Mouse (Mus musculus): Measurements from ENCODE around the gene Hmgn2. TPM values are rescaled to one million over a fixed set of nuclear protein-coding genes. Genes with fewer than 3 reads are reported as not detected.
A peak's percentile ranks its signal among the peaks of the same experiment; 100 is the strongest.

The Hmgn2 gene
- 3,172 and 3,245 TPM in 2 replicates for polyA plus RNA-seq (2014; fragmentation: Nextera tagmentation; extraction: Ambion mirVana)

DNA sequence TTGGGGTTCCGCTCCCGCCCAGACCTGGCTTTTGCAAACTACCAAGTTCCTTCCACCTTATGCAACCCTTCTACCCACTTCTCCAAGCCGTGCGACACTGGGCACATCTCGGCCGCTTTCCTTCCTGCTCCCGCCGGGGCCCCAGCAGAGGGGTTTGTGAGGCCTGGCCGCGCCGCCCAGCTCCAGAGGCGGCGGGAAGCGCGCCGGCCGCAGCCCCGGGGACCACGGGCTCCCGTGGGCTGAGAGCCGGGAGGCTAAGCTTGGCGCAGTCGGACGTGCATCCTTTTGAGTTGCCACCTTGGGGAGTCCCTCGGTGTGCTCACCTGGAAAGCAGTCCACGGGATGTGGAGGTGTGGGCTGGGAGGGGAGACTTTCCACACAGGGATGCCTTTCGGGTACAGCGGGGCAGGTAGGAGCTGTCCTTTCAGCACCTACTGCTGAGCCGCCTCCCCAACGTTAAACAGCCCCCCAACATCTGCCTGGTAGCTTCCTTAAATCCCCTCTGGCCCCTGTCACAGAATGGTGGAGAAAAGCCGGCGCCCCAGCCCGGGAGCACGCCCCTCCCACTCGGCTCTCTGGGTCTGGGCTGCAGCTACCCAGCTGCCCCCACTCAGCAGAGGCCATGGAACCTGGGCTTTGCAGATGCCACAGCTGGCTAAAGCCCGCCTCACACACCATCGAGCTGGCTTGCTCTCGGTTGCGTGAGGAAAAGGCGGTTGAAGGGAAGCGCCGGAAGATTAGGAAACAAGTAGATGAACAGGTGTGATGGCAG lies at the start of gene Hmgn2:
Gene Hmgn2 (minus strand): TSS at position 501 of the 772 bp plus-strand sequence.
- under 1% methylated on average over 41 of the region's 42 CpGs for WGBS
- Histone ChIP-seq H3K9me3 (ENCODE audit: control insufficient read depth, low read length) (no peaks in the 10 kb centered on the region), H3K27me3 (ENCODE audit: control insufficient read depth, insufficient read depth, low read length) (no peaks in the 10 kb centered on the region), H3K4me1 (ENCODE audit: control insufficient read depth, insufficient read depth, low read length) (peaks cover 25% of the 10 kb centered on the region), H3K36me3 (ENCODE audit: control insufficient read depth, insufficient read depth, low read length) (peaks cover 33% of the 10 kb centered on the region), H3K4me2 (replicated peaks; ENCODE audit: low read depth, low read length) (peak within 1 kb of the TSS; percentile 94), H3K9ac (ENCODE audit: low read depth, low read length) (peak within 1 kb of the TSS; percentile 98), H3K27ac (ENCODE audit: low read depth, low read length) (peak within 1 kb of the TSS; percentile 100), H3K4me3 (ENCODE audit: low read length) (peak within 1 kb of the TSS; percentile 80)
- ATAC-seq (ENCODE audit: low FRiP score, low TSS enrichment) = peak; percentile 66

GRCm38 (mm10) chr4:134017201-134017865 lies 48.9 kb upstream of the Hmgn2 start:
- peak overlapping the region; percentile 47 for H3K4me2 ChIP-seq (replicated peaks; ENCODE audit: low read depth, low read length)
- H3K36me3 ChIP-seq (ENCODE audit: control insufficient read depth, insufficient read depth, low read length) = no peaks in the 10 kb centered on the region
- peak overlapping the region; percentile 22; the same call in 1 of the 2 replicates for H3K4me3 ChIP-seq (ENCODE audit: low read length)
- peaks cover 31% of the 10 kb centered on the region for H3K4me1 ChIP-seq (ENCODE audit: control insufficient read depth, insufficient read depth, low read length)
- H3K9me3 ChIP-seq (ENCODE audit: control insufficient read depth, low read length) = no peaks in the 10 kb centered on the region
- ATAC-seq (ENCODE audit: low FRiP score, low TSS enrichment) = no peak
- peaks cover 21% of the 10 kb centered on the region for H3K27me3 ChIP-seq (ENCODE audit: control insufficient read depth, insufficient read depth, low read length)
- H3K27ac ChIP-seq (ENCODE audit: low read depth, low read length) = no peak overlapping the region
- H3K9ac ChIP-seq (ENCODE audit: low read depth, low read length) = no peak overlapping the region
- WGBS = 2% methylated on average over 21 of the region's 21 CpGs

DNA sequence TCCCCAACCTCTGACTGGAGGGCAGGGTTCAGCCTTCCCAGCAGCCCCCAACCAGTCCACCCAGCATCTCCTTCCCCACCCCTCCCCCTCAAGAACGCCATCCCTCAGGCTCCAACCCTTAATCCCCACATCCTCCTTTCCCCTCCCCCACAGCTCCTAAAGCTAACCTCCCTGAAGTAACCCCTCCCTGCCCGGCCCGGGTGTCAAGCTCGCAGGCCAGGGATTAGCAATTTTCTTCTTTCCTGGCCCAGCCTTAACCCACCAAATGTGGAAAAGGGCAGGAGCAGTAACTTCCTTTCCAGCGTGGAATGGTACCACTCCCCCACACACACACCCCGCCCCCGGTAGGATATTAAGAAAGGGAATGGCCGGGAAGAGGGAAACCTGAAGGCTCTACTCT lies 48.3 kb upstream of the Hmgn2 start:
- peaks cover 21% of the 10 kb centered on the region for H3K27me3 ChIP-seq (ENCODE audit: control insufficient read depth, insufficient read depth, low read length)
- WGBS = 3% methylated on average over 8 of the region's 8 CpGs
- no peak for ATAC-seq (ENCODE audit: low FRiP score, low TSS enrichment)
- no peak overlapping the region for H3K9ac ChIP-seq (ENCODE audit: low read depth, low read length)
- peak overlapping the region; percentile 17; the same call in 1 of the 2 replicates for H3K4me2 ChIP-seq (replicated peaks; ENCODE audit: low read depth, low read length)
- H3K4me1 ChIP-seq (ENCODE audit: control insufficient read depth, insufficient read depth, low read length) = peaks cover 37% of the 10 kb centered on the region
- no peak overlapping the region for H3K4me3 ChIP-seq (ENCODE audit: low read length)
- H3K36me3 ChIP-seq (ENCODE audit: control insufficient read depth, insufficient read depth, low read length) = no peaks in the 10 kb centered on the region
- no peak overlapping the region for H3K27ac ChIP-seq (ENCODE audit: low read depth, low read length)
- no peaks in the 10 kb centered on the region for H3K9me3 ChIP-seq (ENCODE audit: control insufficient read depth, low read length)

DNA sequence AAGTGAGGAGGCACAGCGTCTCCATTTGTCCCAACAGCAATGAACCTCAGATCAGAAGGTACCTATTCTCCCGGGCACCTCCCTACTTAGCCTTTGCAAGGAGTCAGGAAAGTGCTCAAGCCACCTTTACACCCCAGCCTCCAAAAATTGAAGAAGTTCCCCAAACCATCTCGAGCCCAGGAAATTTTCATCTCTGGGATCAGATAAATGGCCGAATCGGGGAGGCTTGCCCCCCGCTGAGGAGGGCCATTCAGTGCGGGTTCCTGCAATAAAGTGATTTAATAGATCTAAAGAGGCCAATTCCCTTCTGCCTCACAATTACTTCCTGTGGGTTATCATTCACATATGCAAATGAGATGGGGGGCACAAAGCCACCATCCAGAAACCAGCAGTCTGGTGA lies 47.8 kb upstream of the Hmgn2 start:
- H3K27ac ChIP-seq (ENCODE audit: low read depth, low read length) = no peak overlapping the region
- no peaks in the 10 kb centered on the region for H3K9me3 ChIP-seq (ENCODE audit: control insufficient read depth, low read length)
- ATAC-seq (ENCODE audit: low FRiP score, low TSS enrichment) = no peak
- H3K27me3 ChIP-seq (ENCODE audit: control insufficient read depth, insufficient read depth, low read length) = peaks cover 21% of the 10 kb centered on the region
- 11% methylated on average over 7 of the region's 7 CpGs for WGBS
- no peaks in the 10 kb centered on the region for H3K36me3 ChIP-seq (ENCODE audit: control insufficient read depth, insufficient read depth, low read length)
- peaks cover 42% of the 10 kb centered on the region for H3K4me1 ChIP-seq (ENCODE audit: control insufficient read depth, insufficient read depth, low read length)
- H3K4me2 ChIP-seq (replicated peaks; ENCODE audit: low read depth, low read length) = no peak overlapping the region
- H3K9ac ChIP-seq (ENCODE audit: low read depth, low read length) = no peak overlapping the region
- no peak overlapping the region for H3K4me3 ChIP-seq (ENCODE audit: low read length)

DNA sequence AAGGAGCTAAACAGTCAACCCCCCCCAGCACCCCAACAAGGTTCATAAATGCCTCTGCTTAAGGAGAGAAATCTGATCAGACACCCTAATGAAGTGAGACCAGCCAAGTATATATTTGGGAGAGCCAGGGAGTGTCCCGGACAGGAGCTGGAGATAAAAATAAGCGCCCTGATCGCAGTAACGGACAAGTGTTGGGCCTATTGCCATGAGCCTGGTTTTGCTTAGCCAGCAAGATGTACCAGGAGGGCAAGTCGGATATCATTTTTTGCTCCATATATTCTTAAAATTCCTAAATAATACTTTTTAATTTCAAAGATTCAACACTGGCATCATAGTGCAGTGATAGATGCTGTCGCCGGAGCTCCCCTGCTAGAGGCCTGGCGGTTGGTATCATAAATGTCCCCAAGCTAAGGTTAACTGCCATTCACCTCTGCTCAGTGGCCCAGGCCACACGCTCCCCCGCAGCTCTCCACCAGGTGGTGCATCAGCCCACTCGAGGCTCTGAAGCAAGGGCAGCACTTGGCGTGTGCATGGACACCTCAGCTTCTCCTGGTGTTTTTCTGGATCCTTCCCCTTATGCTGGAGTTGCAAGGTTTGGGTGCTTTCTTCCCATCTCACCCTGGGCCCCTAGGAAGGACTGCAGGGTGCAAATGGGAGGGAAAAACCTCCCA lies 44.5 kb upstream of the Hmgn2 start:
- Histone ChIP-seq H3K36me3 (ENCODE audit: control insufficient read depth, insufficient read depth, low read length) (no peaks in the 10 kb centered on the region), H3K4me2 (replicated peaks; ENCODE audit: low read depth, low read length) (no peak overlapping the region), H3K4me3 (ENCODE audit: low read length) (no peak overlapping the region), H3K27ac (ENCODE audit: low read depth, low read length) (no peak overlapping the region), H3K9me3 (ENCODE audit: control insufficient read depth, low read length) (no peaks in the 10 kb centered on the region), H3K4me1 (ENCODE audit: control insufficient read depth, insufficient read depth, low read length) (peaks cover 32% of the 10 kb centered on the region), H3K27me3 (ENCODE audit: control insufficient read depth, insufficient read depth, low read length) (peaks cover 6% of the 10 kb centered on the region), H3K9ac (ENCODE audit: low read depth, low read length) (no peak overlapping the region)
- 34% methylated on average over 12 of the region's 12 CpGs for WGBS
- ATAC-seq (ENCODE audit: low FRiP score, low TSS enrichment) = no peak

DNA sequence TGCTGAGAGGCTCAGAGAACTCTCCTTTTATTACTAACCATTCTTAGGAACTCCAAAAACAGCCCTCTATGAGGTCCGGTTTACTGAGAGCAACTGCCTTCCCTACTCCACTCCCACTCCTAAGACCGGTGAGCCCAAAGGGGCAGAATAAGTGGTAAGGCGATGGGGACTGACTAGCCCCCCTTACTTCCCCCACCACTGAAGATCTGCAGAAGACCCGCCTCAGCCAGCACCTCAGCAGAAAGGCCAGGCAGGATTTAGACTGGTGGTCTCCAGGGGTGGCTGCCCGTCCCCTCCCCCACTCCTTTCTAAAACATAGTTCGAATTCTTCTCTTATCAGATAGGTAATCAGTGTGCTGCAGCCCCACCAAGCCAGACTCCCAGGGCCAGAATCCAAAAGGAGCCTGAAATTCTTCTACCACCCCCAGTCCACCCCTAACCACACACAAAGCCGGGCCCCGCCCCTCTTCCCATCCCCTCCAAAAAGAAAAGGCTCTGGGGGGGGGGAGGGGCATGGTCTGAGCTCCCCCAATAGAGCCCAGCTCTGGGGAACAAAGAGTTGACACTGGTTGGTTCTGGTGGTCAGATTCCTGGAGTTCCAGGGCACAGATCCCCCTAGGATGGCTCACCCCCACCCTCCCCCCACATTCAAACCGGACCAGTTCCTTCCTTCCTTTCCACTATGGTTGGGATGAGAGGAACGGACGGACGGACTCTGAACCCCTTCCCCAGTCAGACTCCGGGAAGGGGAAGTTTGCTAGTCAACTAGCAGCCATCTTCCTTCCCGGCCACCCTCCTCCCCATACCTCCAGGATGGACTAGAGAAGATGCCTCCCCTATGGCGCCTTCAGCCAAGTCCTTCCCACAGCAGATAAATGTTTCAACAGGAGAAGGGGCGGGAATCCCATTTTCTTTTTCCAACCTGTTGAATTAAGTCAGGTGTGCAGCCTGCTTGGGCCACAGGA lies 43.3 kb upstream of the Hmgn2 start:
- Histone ChIP-seq H3K27ac (ENCODE audit: low read depth, low read length) (no peak overlapping the region), H3K9ac (ENCODE audit: low read depth, low read length) (no peak overlapping the region), H3K4me2 (replicated peaks; ENCODE audit: low read depth, low read length) (peak overlapping the region; percentile 12; the same call in 1 of the 2 replicates), H3K36me3 (ENCODE audit: control insufficient read depth, insufficient read depth, low read length) (no peaks in the 10 kb centered on the region), H3K4me1 (ENCODE audit: control insufficient read depth, insufficient read depth, low read length) (peaks cover 20% of the 10 kb centered on the region; the same call in 1 of the 2 replicates), H3K27me3 (ENCODE audit: control insufficient read depth, insufficient read depth, low read length) (no peaks in the 10 kb centered on the region; the same call in 1 of the 2 replicates), H3K4me3 (ENCODE audit: low read length) (no peak overlapping the region), H3K9me3 (ENCODE audit: control insufficient read depth, low read length) (no peaks in the 10 kb centered on the region)
- ATAC-seq (ENCODE audit: low FRiP score, low TSS enrichment) = peak; percentile 40; the same call in 1 of the 2 replicates
- WGBS = 25% methylated on average over 16 of the region's 16 CpGs

GRCm38 (mm10) chr4:134009709-134010108 lies 41.3 kb upstream of the Hmgn2 start:
- Histone ChIP-seq H3K4me1 (ENCODE audit: control insufficient read depth, insufficient read depth, low read length) (peaks cover 14% of the 10 kb centered on the region; the same call in 1 of the 2 replicates), H3K4me3 (ENCODE audit: low read length) (no peak overlapping the region), H3K9me3 (ENCODE audit: control insufficient read depth, low read length) (no peaks in the 10 kb centered on the region), H3K4me2 (replicated peaks; ENCODE audit: low read depth, low read length) (no peak overlapping the region), H3K27me3 (ENCODE audit: control insufficient read depth, insufficient read depth, low read length) (no peaks in the 10 kb centered on the region), H3K9ac (ENCODE audit: low read depth, low read length) (no peak overlapping the region), H3K36me3 (ENCODE audit: control insufficient read depth, insufficient read depth, low read length) (no peaks in the 10 kb centered on the region), H3K27ac (ENCODE audit: low read depth, low read length) (no peak overlapping the region)
- WGBS = 67% methylated on average over 6 of the region's 6 CpGs
- no peak for ATAC-seq (ENCODE audit: low FRiP score, low TSS enrichment)

GRCm38 (mm10) chr4:134006845-134007244 lies 38.4 kb upstream of the Hmgn2 start:
- ATAC-seq (ENCODE audit: low FRiP score, low TSS enrichment) = no peak
- Histone ChIP-seq H3K27ac (ENCODE audit: low read depth, low read length) (no peak overlapping the region), H3K36me3 (ENCODE audit: control insufficient read depth, insufficient read depth, low read length) (no peaks in the 10 kb centered on the region), H3K4me2 (replicated peaks; ENCODE audit: low read depth, low read length) (no peak overlapping the region), H3K9me3 (ENCODE audit: control insufficient read depth, low read length) (no peaks in the 10 kb centered on the region), H3K4me1 (ENCODE audit: control insufficient read depth, insufficient read depth, low read length) (peaks cover 9% of the 10 kb centered on the region; the same call in 1 of the 2 replicates), H3K27me3 (ENCODE audit: control insufficient read depth, insufficient read depth, low read length) (no peaks in the 10 kb centered on the region), H3K9ac (ENCODE audit: low read depth, low read length) (no peak overlapping the region), H3K4me3 (ENCODE audit: low read length) (no peak overlapping the region)
- 91% methylated on average over 3 of the region's 3 CpGs for WGBS

All from kidney, embryonic 14.5 days (tissue).